Mouse (Mus musculus) urinary bladder, adult 18-20 months (tissue): ENCODE data around the gene Grik4.
"Not testable (repeated sequence)": the region's sequence is repeated elsewhere in the genome, so short reads cannot be mapped to it uniquely, and the experiment has no call there.

Experiments
- DNase-seq, 2 experiments: peaks; one replicate each; pipeline ENCODE4 v3.0.0; 2022; ENCODE audit warnings: low spot score in 2 of 2, mixed read lengths in 2 of 2

Grik4 gene

DNA sequence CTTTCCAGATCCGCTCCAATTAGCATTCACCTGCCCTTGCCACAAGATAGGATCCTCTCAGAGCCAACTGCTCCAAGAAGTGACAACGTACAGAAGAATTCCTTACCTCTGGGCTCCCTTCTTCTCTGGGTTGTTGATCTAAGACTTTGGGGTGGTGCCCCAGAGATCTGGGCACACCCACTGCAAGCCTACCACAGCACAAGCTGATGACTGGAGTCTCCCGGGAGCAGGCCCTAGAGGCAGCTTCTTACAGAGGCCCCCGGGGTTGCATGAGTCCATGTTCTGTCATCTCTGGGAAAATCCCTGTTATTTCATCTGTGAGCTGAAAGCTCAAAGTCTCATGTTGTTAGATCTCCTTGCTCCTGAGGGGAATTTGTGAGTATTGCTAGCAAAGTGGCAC is 146.0 kb downstream of the Grik4 start:
- DNase-seq = no peak

DNA sequence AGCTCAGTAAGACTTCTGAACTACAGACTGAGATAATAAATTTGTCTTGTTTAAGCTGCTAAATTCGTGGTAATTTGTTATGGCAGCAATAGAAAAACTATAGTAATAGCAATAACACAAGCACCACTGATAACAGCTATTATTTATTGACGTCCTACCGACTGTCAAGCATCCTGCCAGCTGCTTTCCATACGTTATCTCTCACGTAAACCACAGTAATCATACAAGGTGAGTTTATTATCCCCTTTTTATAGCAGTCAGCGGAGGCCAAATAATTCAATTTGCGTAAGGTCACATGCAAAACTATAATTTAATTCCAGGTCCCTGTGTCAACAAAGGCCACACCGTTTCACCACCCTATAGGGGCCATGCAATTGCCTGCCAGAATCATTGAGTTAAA is 147.0 kb downstream of the Grik4 start:
- no peak for DNase-seq

DNA sequence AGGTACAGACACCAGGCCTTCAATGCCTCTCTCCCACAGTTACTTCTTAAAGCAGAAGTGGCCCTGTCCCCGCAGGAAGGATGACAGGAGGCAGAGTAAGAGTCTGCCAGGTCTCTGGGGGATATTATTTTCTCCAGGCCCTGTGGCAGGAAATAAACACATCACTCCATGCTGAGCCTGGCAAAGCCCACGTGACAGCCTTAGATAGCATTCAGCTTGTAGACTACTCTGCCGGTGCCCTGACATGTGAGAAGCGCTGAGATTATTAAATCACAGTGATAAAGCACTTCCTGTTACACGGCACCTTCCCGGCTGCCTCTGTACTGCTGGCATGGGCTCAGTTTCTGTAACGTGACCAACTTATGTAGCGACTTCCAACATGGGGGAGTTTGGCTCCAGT is 148.4 kb downstream of the Grik4 start:
- no peak for DNase-seq

DNA sequence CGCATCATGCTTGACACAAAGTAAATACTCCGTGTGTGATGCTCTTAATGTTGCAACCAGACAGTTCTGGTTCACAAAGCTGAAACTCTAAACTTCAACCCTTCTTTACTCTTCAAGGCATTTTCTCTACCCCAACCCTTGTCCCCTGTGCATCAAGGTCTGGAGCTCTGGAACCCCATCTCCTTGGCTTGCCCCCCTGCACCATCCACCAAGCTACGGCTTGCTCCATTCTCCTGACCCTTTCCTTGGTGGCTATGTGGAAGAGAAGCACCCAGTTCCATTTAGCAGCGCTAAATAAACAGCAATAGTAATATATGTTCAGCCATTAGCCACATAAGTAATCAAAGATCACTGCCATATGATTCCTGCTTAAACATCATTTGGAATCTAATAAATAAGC is 150.3 kb downstream of the Grik4 start:
- DNase-seq = no peak

DNA sequence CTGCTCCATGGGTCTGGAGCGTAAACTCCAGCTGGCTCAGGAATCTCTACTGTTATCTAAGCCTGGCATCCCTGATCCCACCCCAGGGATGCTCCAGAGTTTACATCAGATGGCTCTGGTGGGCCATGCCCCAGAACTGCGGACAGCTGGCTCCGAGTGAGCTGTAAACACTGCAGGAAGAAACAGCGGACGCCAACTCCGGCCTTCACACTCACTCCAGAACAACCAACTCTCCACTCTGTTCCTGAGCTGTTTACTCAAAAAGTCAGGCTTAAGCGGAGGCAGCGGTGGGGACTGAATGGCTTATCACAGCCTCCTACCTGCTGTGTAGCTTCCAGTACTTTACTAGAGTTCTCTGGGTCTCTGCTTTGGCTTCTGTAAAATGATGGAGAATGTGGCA is 150.7 kb downstream of the Grik4 start:
- DNase-seq = no peak

DNA sequence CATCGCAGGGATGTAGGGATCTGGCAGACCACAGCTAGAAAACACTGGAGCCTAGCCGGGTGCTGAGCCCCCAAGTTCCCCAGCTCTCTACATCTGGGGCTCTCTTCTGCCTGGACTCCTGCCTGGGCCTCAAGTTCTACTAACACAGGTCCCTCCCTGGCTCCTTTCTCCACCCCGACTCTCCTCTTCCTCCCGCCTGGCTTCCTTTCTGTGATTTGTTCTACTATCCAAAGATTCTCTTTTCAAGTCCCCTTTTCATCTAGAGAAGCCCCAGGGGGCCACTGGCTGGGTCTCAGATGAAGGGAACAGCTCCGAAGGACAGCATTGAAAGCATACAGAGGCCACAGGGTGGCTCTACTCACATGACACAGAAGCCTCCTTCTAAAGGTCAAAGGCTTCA is 151.9 kb downstream of the Grik4 start:
- DNase-seq = no peak

GRCm38 (mm10) chr9:42791779-42792178 is 152.5 kb downstream of the Grik4 start:
- DNase-seq = no peak

DNA sequence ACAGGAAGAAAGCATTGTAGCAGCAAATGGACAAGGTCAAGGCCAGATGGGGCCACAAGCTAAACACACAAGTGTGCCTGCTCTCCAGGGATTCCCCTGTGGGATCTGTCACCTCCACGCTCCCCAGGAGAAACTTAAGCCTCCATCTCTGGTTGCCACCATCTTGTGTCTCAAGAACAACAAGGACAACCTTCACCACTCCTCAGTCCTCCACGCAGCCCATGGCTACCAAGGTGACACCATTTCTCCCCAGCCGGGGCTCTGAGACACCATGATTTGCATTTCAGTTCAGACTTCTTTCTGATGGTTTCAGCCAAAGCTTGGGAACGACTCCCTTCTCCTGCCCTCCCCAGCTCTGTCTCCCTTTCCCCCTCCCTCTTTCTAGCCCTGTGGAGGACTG is 152.9 kb downstream of the Grik4 start:
- no peak for DNase-seq

- peak; percentile 8 to 22 for DNase-seq
Observed at GRCm38 (mm10) chr9:42788471-42788870, 155.8 kb downstream of the Grik4 start.

DNA sequence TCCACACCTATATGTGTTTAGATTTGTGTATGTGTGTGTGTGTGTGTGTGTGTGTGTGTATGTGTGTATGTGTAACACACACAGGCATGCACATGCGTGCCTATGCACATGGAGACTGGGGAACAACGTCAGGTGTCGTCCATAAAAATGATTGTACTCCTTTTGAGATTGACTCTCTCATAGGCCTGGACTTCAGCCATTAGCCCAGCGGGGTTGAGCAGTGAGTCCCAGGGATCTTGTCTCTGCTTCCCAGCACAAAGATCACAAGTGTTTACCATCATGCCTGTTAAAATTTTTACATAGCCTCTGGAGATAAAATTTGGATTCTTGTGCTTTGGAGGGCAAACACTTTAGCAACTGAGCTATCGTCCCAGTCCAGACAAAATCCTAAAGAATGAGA is 157.4 kb downstream of the Grik4 start:
- no peak for DNase-seq

GRCm38 (mm10) chr9:42786286-42786685 is 158.0 kb downstream of the Grik4 start:
- DNase-seq = no peak

DNA sequence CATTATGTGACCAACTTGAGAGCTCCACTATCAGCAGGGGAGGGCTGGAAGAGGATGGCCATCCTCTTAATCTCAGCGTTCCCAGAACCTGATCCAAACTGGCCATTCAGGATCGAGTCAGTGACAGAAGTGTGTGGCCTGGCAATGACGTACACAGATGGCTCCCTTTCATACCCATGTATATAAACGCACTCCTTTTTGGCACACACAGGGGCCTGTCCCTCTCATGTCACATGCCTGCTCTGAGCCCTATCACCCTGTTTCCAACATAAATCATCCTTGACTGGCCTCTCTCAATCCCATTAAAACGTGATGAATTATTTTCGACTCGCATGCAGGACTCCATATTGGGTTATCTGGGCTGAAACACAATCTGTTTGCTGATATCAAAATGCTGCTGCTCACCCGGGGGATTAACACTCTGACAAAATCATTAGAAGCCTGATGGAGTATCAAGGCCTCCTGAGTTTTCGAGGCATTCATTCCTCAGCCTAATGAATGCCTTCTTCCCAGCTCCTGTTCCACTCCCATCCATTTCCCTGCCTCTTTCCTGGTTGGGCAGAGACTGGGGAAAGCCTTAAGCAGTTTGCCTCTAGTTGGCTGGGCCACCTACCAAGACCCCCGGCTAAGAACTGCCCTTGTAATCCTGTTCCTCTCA is 159.0 kb downstream of the Grik4 start:
- DNase-seq = no peak

GRCm38 (mm10) chr9:42783248-42783903 is 160.9 kb downstream of the Grik4 start:
- DNase-seq = no peak

DNA sequence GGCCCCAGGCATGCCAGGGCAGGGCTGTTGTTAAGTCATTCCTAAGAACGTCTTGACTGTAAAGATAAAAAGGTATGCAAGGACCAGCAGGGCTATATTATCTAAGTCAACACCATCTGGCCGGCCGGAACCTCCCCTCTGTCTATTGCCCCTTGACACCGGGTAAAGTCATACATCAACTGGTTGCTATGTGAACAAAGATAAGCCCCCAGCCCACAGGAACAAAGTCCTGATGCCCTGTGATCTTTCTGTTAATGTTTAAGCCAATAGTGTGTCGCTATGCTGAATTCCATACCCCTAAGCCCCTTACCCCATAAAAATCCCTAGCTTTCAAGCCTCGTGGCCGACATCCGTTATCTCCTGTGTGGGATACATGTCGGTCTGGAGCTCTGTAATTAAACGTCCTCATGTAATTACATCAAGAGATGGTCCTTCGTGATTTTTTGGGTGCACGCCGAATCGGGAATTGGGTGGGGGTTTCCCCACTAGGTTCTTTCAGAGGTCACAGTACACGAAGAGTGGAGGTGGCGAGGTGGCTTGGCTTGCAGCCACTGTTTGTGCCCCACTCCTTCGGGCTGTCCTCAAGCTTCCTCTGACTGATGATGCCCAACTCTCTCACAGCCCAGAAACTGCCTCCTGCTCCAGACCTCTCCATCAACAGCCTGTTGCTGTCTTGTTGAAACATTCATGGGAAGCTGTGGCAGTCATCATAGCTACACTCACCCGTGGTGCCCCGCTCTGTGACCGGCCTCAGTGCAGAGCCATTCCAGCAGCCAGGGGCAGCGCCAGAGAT is 165.6 kb downstream of the Grik4 start:
- DNase-seq = not testable (repeated sequence)

DNA sequence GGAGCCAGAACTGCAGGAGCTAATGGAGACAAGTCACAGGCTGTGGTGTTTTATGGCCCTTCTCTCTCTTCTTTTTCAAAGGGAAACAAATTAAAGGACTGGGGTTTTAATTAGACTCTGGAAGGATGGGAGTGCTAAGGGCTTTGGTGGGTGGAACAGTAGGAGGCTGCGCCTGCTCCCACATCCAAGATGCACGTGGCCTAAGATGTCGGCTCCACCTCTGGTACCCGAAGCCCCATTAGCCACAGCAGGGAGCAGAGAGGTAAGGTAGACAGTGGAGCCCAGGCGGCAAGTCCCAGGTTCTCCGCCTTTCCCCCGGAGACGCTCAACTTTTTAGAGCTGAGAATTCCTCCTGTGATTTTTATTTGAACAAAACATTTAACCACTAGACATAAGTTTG is 166.4 kb downstream of the Grik4 start:
- DNase-seq = no peak

- DNase-seq = no peak
Observed at GRCm38 (mm10) chr9:42776804-42777203, 167.5 kb downstream of the Grik4 start.

GRCm38 (mm10) chr9:42764823-42765560 is 179.3 kb downstream of the Grik4 start:
- no peak for DNase-seq

- no peak for DNase-seq
Observed at GRCm38 (mm10) chr9:42758682-42759205, 185.5 kb downstream of the Grik4 start.

- no peak for DNase-seq
Observed at GRCm38 (mm10) chr9:42757012-42757640, 187.2 kb downstream of the Grik4 start.

DNA sequence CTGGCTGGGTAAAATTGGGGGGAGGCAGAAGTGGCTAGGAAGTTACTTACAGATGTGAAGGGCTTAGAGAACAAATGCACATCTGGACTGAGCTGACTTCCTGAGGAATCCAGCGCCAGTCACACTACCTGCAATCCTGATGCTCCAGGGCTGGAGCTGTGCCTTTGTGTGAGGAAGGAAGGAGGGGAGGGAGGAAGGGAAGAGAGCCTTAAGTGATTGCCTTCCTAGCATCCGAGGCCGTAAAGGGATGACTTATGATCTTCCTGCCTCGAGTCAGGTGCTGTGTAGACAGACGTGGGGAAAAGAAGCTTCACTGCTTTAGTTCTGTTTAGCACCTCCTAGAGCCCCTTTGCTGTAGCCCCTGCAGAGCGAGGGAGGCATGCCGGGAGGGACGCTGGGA is 189.6 kb downstream of the Grik4 start:
- DNase-seq = no peak

DNA sequence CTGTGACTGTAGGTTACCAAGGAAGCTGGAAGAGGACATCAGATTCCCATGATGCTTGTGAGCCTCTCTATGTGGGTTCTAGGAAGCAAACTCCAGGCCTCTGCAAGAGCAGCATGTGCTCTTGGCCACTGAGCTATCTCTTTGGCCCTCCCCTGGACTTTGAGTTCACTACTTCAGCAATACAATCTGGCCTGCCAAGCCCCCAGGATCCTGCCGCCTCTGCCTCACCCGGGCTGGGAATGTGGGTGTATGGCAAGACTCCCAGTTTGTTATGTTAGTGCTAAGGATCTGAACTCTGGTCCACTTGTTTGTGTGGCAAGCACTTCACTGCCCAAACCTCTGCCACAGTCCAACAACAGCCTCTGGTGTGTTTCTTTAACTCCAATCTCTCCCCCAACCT is 193.1 kb downstream of the Grik4 start:
- DNase-seq = no peak

GRCm38 (mm10) chr9:42750176-42750575 is 194.1 kb downstream of the Grik4 start:
- DNase-seq = no peak
